Mouse (Mus musculus): ENCODE measurements around the gene Aunip. TPM values are rescaled to one million over a fixed set of nuclear protein-coding genes. Genes with fewer than 3 reads are reported as not detected.

Gene Aunip
- polyA plus RNA-seq (2014; fragmentation: Nextera tagmentation; extraction: Ambion mirVana): 0.78 and 1.6 TPM in 2 replicates

- Histone ChIP-seq H3K4me2 (ENCODE audit: low read length) (peak within 1 kb of the TSS; percentile 91), H3K9ac (replicated peaks; ENCODE audit: low read length) (peak within 1 kb of the TSS; percentile 21; the same call in 1 of the 2 replicates), H3K9me3 (ENCODE audit: control insufficient read depth, low read length) (no peaks in the 10 kb centered on the region), H3K4me3 (replicated peaks; ENCODE audit: low read depth, low read length) (peak within 1 kb of the TSS; percentile 43), H3K36me3 (ENCODE audit: control insufficient read depth, insufficient read depth, low read length) (peaks cover 10% of the 10 kb centered on the region; the same call in 1 of the 2 replicates), H3K27ac (replicated peaks; ENCODE audit: low read depth, low read length) (no peak within 1 kb of the TSS), H3K27me3 (ENCODE audit: control insufficient read depth, insufficient read depth, low read length) (no peaks in the 10 kb centered on the region), H3K4me1 (ENCODE audit: control insufficient read depth, insufficient read depth, low read length) (no peaks in the 10 kb centered on the region; the same call in 1 of the 2 replicates)
- DNase-seq (peak; percentile 97), ATAC-seq (ENCODE audit: low FRiP score, low TSS enrichment) (peak; percentile 95)
- WGBS: under 1% methylated on average over 42 of the region's 42 CpGs
Measured at GRCm38 (mm10) chr4:134510845-134511411, at the start of gene Aunip. Gene Aunip (plus strand): TSS chr4:134510999.

- H3K4me3 ChIP-seq (replicated peaks; ENCODE audit: low read depth, low read length): no peak overlapping the region
- peaks cover 15% of the 10 kb centered on the region for H3K4me1 ChIP-seq (ENCODE audit: control insufficient read depth, insufficient read depth, low read length)
- no peak overlapping the region for H3K9ac ChIP-seq (replicated peaks; ENCODE audit: low read length)
- WGBS: 88% methylated on average over 5 of the region's 5 CpGs
- H3K36me3 ChIP-seq (ENCODE audit: control insufficient read depth, insufficient read depth, low read length): no peaks in the 10 kb centered on the region
- H3K27me3 ChIP-seq (ENCODE audit: control insufficient read depth, insufficient read depth, low read length): no peaks in the 10 kb centered on the region
- no peaks in the 10 kb centered on the region for H3K9me3 ChIP-seq (ENCODE audit: control insufficient read depth, low read length)
- no peak overlapping the region for H3K27ac ChIP-seq (replicated peaks; ENCODE audit: low read depth, low read length)
- no peak for DNase-seq
- H3K4me2 ChIP-seq (ENCODE audit: low read length): no peak overlapping the region
- ATAC-seq (ENCODE audit: low FRiP score, low TSS enrichment): no peak
Measured at GRCm38 (mm10) chr4:134461252-134461651, 49.5 kb upstream of the Aunip start.

- H3K9me3 ChIP-seq (ENCODE audit: control insufficient read depth, low read length): no peaks in the 10 kb centered on the region
- 20% methylated on average over 12 of the region's 12 CpGs for WGBS
- H3K27me3 ChIP-seq (ENCODE audit: control insufficient read depth, insufficient read depth, low read length): no peaks in the 10 kb centered on the region
- H3K9ac ChIP-seq (replicated peaks; ENCODE audit: low read length): peak overlapping the region; percentile 47; the same call in 1 of the 2 replicates
- H3K36me3 ChIP-seq (ENCODE audit: control insufficient read depth, insufficient read depth, low read length): peaks cover 2% of the 10 kb centered on the region
- no peak for ATAC-seq (ENCODE audit: low FRiP score, low TSS enrichment)
- H3K4me1 ChIP-seq (ENCODE audit: control insufficient read depth, insufficient read depth, low read length): peaks cover 27% of the 10 kb centered on the region
- peak overlapping the region; percentile 94 for H3K27ac ChIP-seq (replicated peaks; ENCODE audit: low read depth, low read length)
- H3K4me2 ChIP-seq (ENCODE audit: low read length): peak overlapping the region; percentile 88
- DNase-seq: peak; percentile 72
- H3K4me3 ChIP-seq (replicated peaks; ENCODE audit: low read depth, low read length): peak overlapping the region; percentile 17; the same call in 1 of the 2 replicates
Measured at GRCm38 (mm10) chr4:134465789-134466188, 45.0 kb upstream of the Aunip start.

- H3K4me2 ChIP-seq (ENCODE audit: low read length): peak overlapping the region; percentile 88
- peaks cover 35% of the 10 kb centered on the region for H3K4me1 ChIP-seq (ENCODE audit: control insufficient read depth, insufficient read depth, low read length)
- peak overlapping the region; percentile 72 for H3K4me3 ChIP-seq (replicated peaks; ENCODE audit: low read depth, low read length)
- H3K27ac ChIP-seq (replicated peaks; ENCODE audit: low read depth, low read length): peak overlapping the region; percentile 94
- no peaks in the 10 kb centered on the region for H3K9me3 ChIP-seq (ENCODE audit: control insufficient read depth, low read length)
- no peak for ATAC-seq (ENCODE audit: low FRiP score, low TSS enrichment)
- H3K9ac ChIP-seq (replicated peaks; ENCODE audit: low read length): peak overlapping the region; percentile 91
- 43% methylated on average over 11 of the region's 11 CpGs for WGBS
- H3K36me3 ChIP-seq (ENCODE audit: control insufficient read depth, insufficient read depth, low read length): peaks cover 10% of the 10 kb centered on the region
- H3K27me3 ChIP-seq (ENCODE audit: control insufficient read depth, insufficient read depth, low read length): no peaks in the 10 kb centered on the region
- DNase-seq: peak; percentile 58
Measured at GRCm38 (mm10) chr4:134466381-134467262, 44.2 kb upstream of the Aunip start.

GRCm38 (mm10) chr4:134467435-134468214 lies 43.2 kb upstream of the Aunip start:
- H3K4me1 ChIP-seq (ENCODE audit: control insufficient read depth, insufficient read depth, low read length): peaks cover 44% of the 10 kb centered on the region
- WGBS: 1% methylated on average over 31 of the region's 31 CpGs
- H3K27ac ChIP-seq (replicated peaks; ENCODE audit: low read depth, low read length): peak overlapping the region; percentile 94
- ATAC-seq (ENCODE audit: low FRiP score, low TSS enrichment): peak; percentile 55
- DNase-seq: peak; percentile 77
- H3K36me3 ChIP-seq (ENCODE audit: control insufficient read depth, insufficient read depth, low read length): peaks cover 20% of the 10 kb centered on the region
- H3K9me3 ChIP-seq (ENCODE audit: control insufficient read depth, low read length): no peaks in the 10 kb centered on the region
- peak overlapping the region; percentile 91 for H3K9ac ChIP-seq (replicated peaks; ENCODE audit: low read length)
- H3K4me2 ChIP-seq (ENCODE audit: low read length): peak overlapping the region; percentile 88
- no peaks in the 10 kb centered on the region for H3K27me3 ChIP-seq (ENCODE audit: control insufficient read depth, insufficient read depth, low read length)
- peak overlapping the region; percentile 72 for H3K4me3 ChIP-seq (replicated peaks; ENCODE audit: low read depth, low read length)

- DNase-seq (peak; percentile 99), ATAC-seq (ENCODE audit: low FRiP score, low TSS enrichment) (peak; percentile 96)
- peak within 1 kb of the TSS; percentile 72 for H3K4me3 ChIP-seq (replicated peaks; ENCODE audit: low read depth, low read length)
- peak within 1 kb of the TSS; percentile 94 for H3K27ac ChIP-seq (replicated peaks; ENCODE audit: low read depth, low read length)
- peak within 1 kb of the TSS; percentile 88 for H3K4me2 ChIP-seq (ENCODE audit: low read length)
- under 1% methylated on average over 31 of the region's 31 CpGs for WGBS
- no peaks in the 10 kb centered on the region for H3K27me3 ChIP-seq (ENCODE audit: control insufficient read depth, insufficient read depth, low read length)
- peaks cover 25% of the 10 kb centered on the region for H3K36me3 ChIP-seq (ENCODE audit: control insufficient read depth, insufficient read depth, low read length)
- H3K9me3 ChIP-seq (ENCODE audit: control insufficient read depth, low read length): no peaks in the 10 kb centered on the region
- peak within 1 kb of the TSS; percentile 91 for H3K9ac ChIP-seq (replicated peaks; ENCODE audit: low read length)
- peaks cover 49% of the 10 kb centered on the region for H3K4me1 ChIP-seq (ENCODE audit: control insufficient read depth, insufficient read depth, low read length)
Measured at GRCm38 (mm10) chr4:134468215-134468575, 42.6 kb upstream of the Aunip start, which contains the start of gene Stmn1. Gene Stmn1 (plus strand): TSS chr4:134468320.

GRCm38 (mm10) chr4:134468578-134469266 lies 42.1 kb upstream of the Aunip start:
- ATAC-seq (ENCODE audit: low FRiP score, low TSS enrichment) (peak; percentile 87), DNase-seq (peak; percentile 98)
- Histone ChIP-seq H3K36me3 (ENCODE audit: control insufficient read depth, insufficient read depth, low read length) (peaks cover 27% of the 10 kb centered on the region), H3K9ac (replicated peaks; ENCODE audit: low read length) (peak overlapping the region; percentile 91), H3K27ac (replicated peaks; ENCODE audit: low read depth, low read length) (peak overlapping the region; percentile 94), H3K9me3 (ENCODE audit: control insufficient read depth, low read length) (no peaks in the 10 kb centered on the region), H3K4me2 (ENCODE audit: low read length) (peak overlapping the region; percentile 88), H3K4me3 (replicated peaks; ENCODE audit: low read depth, low read length) (peak overlapping the region; percentile 72), H3K4me1 (ENCODE audit: control insufficient read depth, insufficient read depth, low read length) (peaks cover 49% of the 10 kb centered on the region), H3K27me3 (ENCODE audit: control insufficient read depth, insufficient read depth, low read length) (no peaks in the 10 kb centered on the region)
- WGBS: under 1% methylated on average over 66 of the region's 68 CpGs

- WGBS: under 1% methylated on average over 6 of the region's 6 CpGs
- peaks cover 54% of the 10 kb centered on the region for H3K4me1 ChIP-seq (ENCODE audit: control insufficient read depth, insufficient read depth, low read length)
- peak; percentile 32; the same call in 1 of the 2 replicates for ATAC-seq (ENCODE audit: low FRiP score, low TSS enrichment)
Measured at GRCm38 (mm10) chr4:134469341-134469796, 41.4 kb upstream of the Aunip start.

More at GRCm38 (mm10) chr4:134469341-134469796, 41.4 kb upstream of the Aunip start:
- H3K9me3 ChIP-seq (ENCODE audit: control insufficient read depth, low read length): no peaks in the 10 kb centered on the region
- H3K27me3 ChIP-seq (ENCODE audit: control insufficient read depth, insufficient read depth, low read length): no peaks in the 10 kb centered on the region
- peak overlapping the region; percentile 72 for H3K4me3 ChIP-seq (replicated peaks; ENCODE audit: low read depth, low read length)
- H3K4me2 ChIP-seq (ENCODE audit: low read length): peak overlapping the region; percentile 88
- peak; percentile 81 for DNase-seq
- peak overlapping the region; percentile 91 for H3K9ac ChIP-seq (replicated peaks; ENCODE audit: low read length)
- H3K36me3 ChIP-seq (ENCODE audit: control insufficient read depth, insufficient read depth, low read length): peaks cover 34% of the 10 kb centered on the region
- peak overlapping the region; percentile 94 for H3K27ac ChIP-seq (replicated peaks; ENCODE audit: low read depth, low read length)
